ENCODE assay signal across 13 mouse cellular contexts in the genomic region with DNA sequence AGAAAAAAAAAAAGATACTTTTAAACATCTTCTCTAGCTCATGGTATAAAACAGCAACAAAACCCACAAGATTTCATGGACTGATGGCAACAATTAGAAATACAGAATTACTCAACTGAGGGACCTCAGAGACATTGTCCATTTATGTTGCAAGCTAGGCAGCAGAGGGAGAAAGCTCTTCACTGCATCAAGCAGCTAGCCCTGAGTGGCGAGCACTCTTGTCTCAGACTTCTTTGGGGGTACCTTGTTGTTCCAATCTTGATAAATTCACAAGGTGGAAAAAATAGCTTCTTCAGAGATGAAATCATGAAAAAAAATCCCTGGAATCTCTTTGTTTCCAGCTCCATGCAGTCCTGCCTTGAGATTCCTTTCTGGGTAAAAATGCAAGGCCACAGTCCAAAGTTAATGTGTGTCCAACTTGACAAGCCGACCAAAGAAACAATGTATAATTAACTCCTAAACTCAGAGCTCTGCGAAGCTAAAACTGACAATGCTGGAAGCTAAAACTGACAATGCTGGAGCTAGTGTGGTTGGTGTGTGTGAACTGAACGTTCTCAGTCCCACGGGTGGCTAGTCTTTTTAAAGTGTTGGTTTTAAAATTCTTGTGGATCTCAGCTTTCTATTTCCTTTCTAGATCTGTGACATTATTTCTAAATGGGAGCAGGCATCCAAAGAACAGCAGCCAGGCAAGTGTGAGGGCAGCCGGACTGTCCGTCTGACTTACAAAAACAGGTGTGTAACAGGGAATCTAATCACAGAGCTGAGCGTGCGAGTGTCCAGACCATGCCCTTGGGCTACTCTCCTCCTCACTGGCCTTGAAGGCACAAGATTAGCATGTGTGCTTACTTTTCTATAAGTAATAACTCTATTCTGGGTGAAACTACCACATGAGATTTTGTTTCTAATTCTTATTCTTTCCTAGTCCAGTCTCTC. TPM values are rescaled to one million over a fixed set of nuclear protein-coding genes. Genes with fewer than 3 reads are reported as not detected.
DNase-seq lines count a peak whose midpoint lies in the region; ATAC-seq and TF ChIP-seq lines count a peak whose summit lies in the region.
"Had no signal": no experiment of that assay in that cellular context is flagged by ENCODE, and none has a peak within 500 bp of the region (broad histone marks: within the 10 kb centered on the region; RNA-seq: fewer than 3 reads in every experiment).

No protein-coding gene starts in this region.

- TF ChIP-seq CTCF in stomach, postnatal 0 days (IDR thresholded peaks at IDR 0.05; ENCODE audit: low read depth) = no peak

- DNase-seq in liver, embryonic 11.5 days (ENCODE audit: low spot score) = no peak
- no peak for DNase-seq in liver
- DNase-seq in stomach, postnatal 0 days (ENCODE audit: low spot score) = peak; percentile 7
- DNase-seq in urinary bladder, adult 2 months (ENCODE audit: low spot score) = no peak
- DNase-seq: adrenal gland, adult 2 months; cerebellum, postnatal 25 days; heart, adult 18-20 months; heart, postnatal 14 days; lung, postnatal 4 days had no signal

- 0 out of 2 replicates have a peak overlapping the region, but pooled peaks have one; percentile 4 for H3K27ac ChIP-seq in liver, embryonic 11.5 days (ENCODE audit: low read depth, low read length)
- peak overlapping the region; percentile 44; the same call in 1 of the 2 replicates for H3K27ac ChIP-seq in embryonic facial prominence, embryonic 15.5 days (replicated peaks)
- peak overlapping the region; percentile 55 for H3K27ac ChIP-seq in kidney, embryonic 15.5 days
- no peak overlapping the region for H3K27ac ChIP-seq in stomach, postnatal 0 days (replicated peaks)

- H3K4me1 ChIP-seq in liver, embryonic 11.5 days (replicated peaks; ENCODE audit: control insufficient read depth, insufficient read depth, low read length) = no peaks in the 10 kb centered on the region
- H3K4me1 ChIP-seq in embryonic facial prominence, embryonic 15.5 days = peaks cover 18% of the 10 kb centered on the region
- 0 out of 2 replicates have a peak, but pooled peaks cover 7% of the 10 kb centered on the region for H3K4me1 ChIP-seq in kidney, embryonic 15.5 days
- H3K4me1 ChIP-seq in stomach, postnatal 0 days (replicated peaks; ENCODE audit: control insufficient read depth, insufficient read depth) = no peaks in the 10 kb centered on the region

- no peaks in the 10 kb centered on the region for H3K9me3 ChIP-seq in liver, embryonic 11.5 days (ENCODE audit: control insufficient read depth, low read length)
- no peaks in the 10 kb centered on the region for H3K9me3 ChIP-seq in embryonic facial prominence, embryonic 15.5 days (replicated peaks)
- H3K9me3 ChIP-seq in kidney, embryonic 15.5 days (replicated peaks) = no peaks in the 10 kb centered on the region
- no peaks in the 10 kb centered on the region for H3K9me3 ChIP-seq in stomach, postnatal 0 days (ENCODE audit: control insufficient read depth, low read length)

- no peak for ATAC-seq in liver, embryonic 11.5 days (replicated peaks; ENCODE audit: low FRiP score)
- ATAC-seq in embryonic facial prominence, embryonic 15.5 days (ENCODE audit: insufficient number of reproducible peaks, low FRiP score, low TSS enrichment, low read depth) = no peak
- 0 out of 2 replicates have a peak, but pooled peaks have one; percentile 60 for ATAC-seq in kidney, embryonic 15.5 days (replicated peaks; ENCODE audit: low FRiP score)
- no peak for ATAC-seq in stomach, postnatal 0 days (ENCODE audit: low FRiP score, low TSS enrichment)
- ATAC-seq in activated CD4-positive, CD25-positive, alpha-beta regulatory T cell, adult 4 months = no peak
- ATAC-seq: midbrain, embryonic 16.5 days had no signal

- H3K36me3 ChIP-seq in liver, embryonic 11.5 days (ENCODE audit: control insufficient read depth, insufficient read depth, low read length) = no peaks in the 10 kb centered on the region
- H3K36me3 ChIP-seq in embryonic facial prominence, embryonic 15.5 days = no peaks in the 10 kb centered on the region; the same call in 1 of the 2 replicates
- peaks cover 31% of the 10 kb centered on the region for H3K36me3 ChIP-seq in kidney, embryonic 15.5 days
- no peaks in the 10 kb centered on the region; the same call in 1 of the 2 replicates for H3K36me3 ChIP-seq in stomach, postnatal 0 days (ENCODE audit: control insufficient read depth, insufficient read depth, low read length)

- H3K27me3 ChIP-seq in liver, embryonic 11.5 days (replicated peaks; ENCODE audit: control insufficient read depth, insufficient read depth, low read length) = no peaks in the 10 kb centered on the region
- H3K27me3 ChIP-seq in embryonic facial prominence, embryonic 15.5 days = no peaks in the 10 kb centered on the region
- no peaks in the 10 kb centered on the region for H3K27me3 ChIP-seq in kidney, embryonic 15.5 days
- H3K27me3 ChIP-seq in stomach, postnatal 0 days (ENCODE audit: control insufficient read depth, insufficient read depth, low read length) = no peaks in the 10 kb centered on the region

- no peak for TF ChIP-seq EP300 in stomach, postnatal 0 days (optimal IDR thresholded peaks at IDR 0.05)

- H3K9ac ChIP-seq in liver, embryonic 11.5 days (ENCODE audit: low read depth, low read length) = no peak overlapping the region
- H3K9ac ChIP-seq in embryonic facial prominence, embryonic 15.5 days = no peak overlapping the region
- H3K9ac ChIP-seq in kidney, embryonic 15.5 days = no peak overlapping the region
- no peak overlapping the region for H3K9ac ChIP-seq in stomach, postnatal 0 days (ENCODE audit: low read length)

- H3K4me2 ChIP-seq in liver, embryonic 11.5 days = no peak overlapping the region
- H3K4me2 ChIP-seq in embryonic facial prominence, embryonic 15.5 days (replicated peaks) = no peak overlapping the region
- no peak overlapping the region for H3K4me2 ChIP-seq in kidney, embryonic 15.5 days
- H3K4me2 ChIP-seq in stomach, postnatal 0 days (replicated peaks; ENCODE audit: low read depth) = no peak overlapping the region

- H3K4me3 ChIP-seq in liver, embryonic 11.5 days (ENCODE audit: low read depth, low read length) = no peak overlapping the region
- H3K4me3 ChIP-seq in embryonic facial prominence, embryonic 15.5 days (replicated peaks) = no peak overlapping the region
- H3K4me3 ChIP-seq in kidney, embryonic 15.5 days (replicated peaks) = no peak overlapping the region
- no peak overlapping the region for H3K4me3 ChIP-seq in stomach, postnatal 0 days (ENCODE audit: low read depth, low read length)

- WGBS in liver, embryonic 11.5 days = 76% methylated on average over 9 of the region's 9 CpGs
- 51% methylated on average over 9 of the region's 9 CpGs for WGBS in embryonic facial prominence, embryonic 15.5 days
- WGBS in kidney, embryonic 15.5 days = 65% methylated on average over 9 of the region's 9 CpGs
- WGBS in stomach, postnatal 0 days = 64% methylated on average over 9 of the region's 9 CpGs

RNA-seq across cellular contexts. Expression of a gene that starts 26.0 kb away (rescaled TPM):
- 7.1 and 8.9 TPM in 2 replicates for polyA plus RNA-seq in liver, embryonic 11.5 days (2014; fragmentation: Nextera tagmentation; extraction: Ambion mirVana)
- polyA plus RNA-seq in embryonic facial prominence, embryonic 15.5 days (2015; fragmentation: Nextera tagmentation; extraction: Ambion mirVana) = 35.3 and 39.7 TPM in 2 replicates
- 51.0 and 52.8 TPM in 2 replicates for polyA plus RNA-seq in kidney, embryonic 15.5 days (2015; fragmentation: Nextera tagmentation; extraction: Ambion mirVana)
- 13.3 and 14.0 TPM in 2 replicates for polyA plus RNA-seq in stomach, postnatal 0 days (2015; fragmentation: Nextera tagmentation; extraction: Ambion mirVana)
- 21.1 and 23.9 TPM in 2 replicates for polyA plus RNA-seq in urinary bladder, adult 2 months (2012; rRNA removed)
- under 1 TPM; 0.65 to 0.97 TPM for polyA plus RNA-seq in activated CD4-positive, CD25-positive, alpha-beta regulatory T cell, adult 4 months (2017; shearing (Covaris generic))
